Mouse (Mus musculus): ENCODE measurements around the gene Npnt.
A peak's percentile ranks its signal among the peaks of the same experiment; 100 is the strongest.

Npnt gene

DNA sequence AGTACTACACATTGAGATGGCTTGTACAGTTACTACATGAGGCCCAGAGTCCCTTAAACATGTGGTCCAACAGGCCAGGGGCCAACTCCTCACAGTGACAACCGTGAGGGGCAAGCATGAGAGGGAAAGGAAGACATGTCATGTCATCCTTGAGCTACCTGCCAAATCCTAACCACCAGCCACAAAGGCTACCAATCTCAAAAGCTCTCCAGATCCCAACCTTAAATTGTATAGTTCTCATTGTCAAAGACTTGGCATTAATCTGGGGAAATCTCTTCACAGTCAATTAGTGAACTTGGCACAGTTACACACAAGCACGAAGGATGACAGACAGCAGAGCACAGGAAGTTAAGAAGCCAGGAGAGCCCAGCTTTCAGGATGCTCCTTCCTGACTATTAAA, 15.4 kb downstream of the Npnt start:
- DNase-seq = no peak

DNA sequence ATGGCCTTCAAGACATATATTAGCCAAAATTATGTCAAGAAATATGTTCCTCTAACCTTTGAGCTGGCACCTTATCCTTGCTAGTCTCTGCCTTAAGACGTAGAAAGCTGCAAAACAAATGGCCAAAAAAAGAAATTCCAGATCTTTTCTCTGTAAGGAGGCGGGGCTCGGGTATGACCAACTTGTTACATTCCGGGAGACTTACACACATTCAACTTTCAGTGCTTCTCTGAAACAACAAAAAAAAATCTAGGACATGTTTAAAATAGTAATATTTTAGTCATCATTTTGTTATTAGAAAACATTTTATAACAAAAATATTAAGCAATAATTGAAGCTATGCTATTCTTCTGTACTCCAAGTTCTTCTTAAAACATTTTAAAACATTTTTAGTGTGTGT, 18.6 kb downstream of the Npnt start:
- no peak for DNase-seq

DNA sequence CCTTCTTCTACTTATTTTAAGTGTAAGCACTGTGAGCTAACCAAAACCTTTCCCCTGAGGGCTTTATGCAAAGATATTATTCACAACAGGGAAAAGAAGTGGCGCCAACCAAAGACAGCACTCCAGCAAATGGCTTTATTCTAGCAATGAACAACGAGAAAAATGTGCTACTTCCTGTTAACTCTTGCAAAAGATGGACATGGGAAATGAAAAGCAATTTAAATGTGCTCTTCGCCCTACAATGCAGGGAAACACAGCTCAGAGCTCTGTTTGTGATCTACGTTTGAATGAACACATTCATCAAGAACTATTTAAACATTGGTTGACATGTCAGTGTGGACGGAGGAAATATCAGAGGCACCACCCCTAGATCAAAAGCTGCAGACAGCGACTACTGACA, 20.2 kb downstream of the Npnt start:
- DNase-seq = no peak

DNA sequence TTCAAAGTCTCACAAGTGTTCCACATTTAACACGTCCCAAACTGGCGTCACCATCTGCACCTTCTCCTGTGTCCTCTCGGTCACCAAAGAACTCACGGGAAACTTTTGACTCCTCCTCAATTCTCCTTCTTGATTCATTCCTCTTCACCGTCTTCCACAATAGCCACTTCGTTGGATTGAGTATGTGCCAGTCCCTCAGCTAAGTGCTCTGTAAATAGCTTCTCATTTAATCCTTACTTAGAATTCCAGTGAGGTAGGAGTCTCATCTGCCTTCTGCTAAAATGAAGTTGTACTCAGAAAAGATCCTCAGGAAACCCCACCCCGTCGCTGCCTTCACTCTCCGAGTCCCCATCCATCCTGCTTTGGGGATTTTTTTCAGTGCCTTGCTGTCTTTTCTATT, 21.9 kb downstream of the Npnt start:
- DNase-seq = no peak

DNA sequence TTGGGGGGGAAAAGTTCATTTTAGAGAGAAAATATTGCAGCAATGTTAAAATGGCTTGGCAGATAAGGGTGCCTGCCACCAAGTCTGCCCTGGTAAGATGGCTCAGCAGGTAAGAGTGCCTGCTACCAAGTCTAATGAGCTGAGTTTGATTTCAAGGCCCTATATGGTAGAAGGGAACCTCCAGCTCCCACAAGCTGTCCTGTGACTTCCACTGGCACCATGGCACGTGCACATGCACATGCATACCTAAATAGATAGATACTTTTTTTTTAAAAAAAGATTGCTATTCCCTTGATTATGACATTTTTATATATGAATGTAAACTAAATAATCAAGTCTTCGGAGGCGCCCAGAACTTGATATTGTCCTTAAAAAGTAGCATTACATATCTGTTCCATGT, 30.3 kb downstream of the Npnt start:
- DNase-seq = no peak

DNA sequence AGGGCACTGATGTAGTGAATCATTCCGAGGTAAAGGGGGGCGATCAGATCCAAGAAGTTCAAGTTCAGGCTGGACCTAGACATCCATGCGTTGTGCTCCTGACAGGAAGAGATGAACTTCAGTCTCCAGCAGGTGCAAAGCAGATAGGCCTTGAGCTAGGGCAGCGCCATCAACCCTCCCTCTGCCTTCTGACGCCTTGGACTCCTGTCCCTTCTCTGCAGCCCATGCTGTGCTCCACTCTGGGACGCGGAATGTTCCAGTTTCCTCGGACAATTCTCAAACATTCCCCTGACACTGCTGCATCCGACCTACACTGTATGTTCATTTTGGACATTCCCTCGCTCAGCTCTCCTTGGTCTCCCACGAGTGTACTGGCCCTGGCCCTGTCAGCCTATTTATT, 30.9 kb downstream of the Npnt start:
- no peak for DNase-seq

DNA sequence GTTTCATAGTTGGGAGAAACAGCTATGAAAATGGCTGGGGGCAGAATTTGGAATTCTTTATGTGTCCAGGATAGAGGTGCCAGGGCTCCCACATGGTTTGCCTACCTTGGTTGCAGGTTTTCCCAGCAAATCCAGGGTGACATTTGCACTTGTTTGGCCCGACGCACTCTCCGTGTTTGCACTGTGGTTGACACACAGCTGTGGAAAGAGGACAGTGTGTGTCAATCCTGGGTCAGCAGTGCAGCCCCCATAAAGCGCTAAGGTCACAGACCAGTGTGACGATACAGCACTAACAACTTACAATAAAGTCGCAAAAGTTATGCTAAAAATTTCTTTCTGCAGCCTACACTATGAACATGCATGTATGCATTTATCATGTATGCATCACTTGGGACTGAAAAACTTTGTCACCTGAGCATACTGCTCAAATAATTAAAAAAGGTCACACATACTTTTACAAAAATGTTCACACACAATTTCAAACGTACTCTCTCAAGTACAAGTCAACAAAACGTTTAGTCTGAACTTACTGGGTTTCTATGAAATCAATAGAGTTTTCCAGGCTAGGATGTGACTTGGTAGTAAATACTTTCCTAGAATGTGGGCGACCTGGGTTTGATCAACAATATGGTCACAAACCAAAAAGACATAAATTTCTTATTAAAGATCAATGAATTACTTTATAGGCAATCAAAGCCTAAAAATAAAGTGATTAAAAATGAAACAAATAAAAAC, 32.6 kb downstream of the Npnt start:
- no peak for DNase-seq

DNA sequence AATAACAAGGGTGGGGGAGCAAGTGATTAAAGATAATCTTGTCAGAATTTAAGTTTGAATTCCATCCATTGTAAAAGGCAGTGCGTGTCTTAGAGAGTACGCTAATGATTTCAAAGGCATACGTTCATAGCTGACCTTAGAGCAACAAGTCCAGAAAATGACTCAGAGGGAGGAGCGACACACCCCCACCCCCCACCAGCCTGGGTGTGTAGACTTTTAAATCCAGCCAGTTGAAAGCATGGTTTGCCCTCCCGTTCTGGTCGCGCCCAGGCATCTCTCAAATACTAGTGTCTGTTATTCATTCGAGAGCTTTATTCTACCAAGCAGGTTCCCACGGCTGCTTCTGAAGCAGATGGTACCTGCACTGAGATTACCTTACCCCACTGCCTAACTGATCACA, 34.4 kb downstream of the Npnt start:
- no peak for DNase-seq

DNA sequence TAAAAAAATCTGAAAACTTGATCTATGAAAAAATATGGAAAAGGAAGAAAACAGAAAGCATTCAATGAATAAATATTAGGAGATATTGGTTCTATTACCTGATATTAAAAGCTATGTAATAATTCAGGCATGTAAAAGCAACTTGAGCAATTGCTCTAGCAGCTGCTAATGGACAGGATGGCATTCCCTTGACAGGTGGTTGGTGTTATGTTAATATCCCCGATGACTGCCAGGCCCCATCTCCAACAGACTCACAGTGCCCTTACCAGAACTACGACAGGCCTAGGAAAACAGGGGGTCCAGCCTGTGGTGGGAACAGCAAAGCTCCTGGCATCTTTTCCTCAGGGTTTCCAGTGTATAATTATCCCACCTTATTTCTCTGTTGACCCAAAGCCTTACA, 37.7 kb downstream of the Npnt start:
- DNase-seq = no peak

DNA sequence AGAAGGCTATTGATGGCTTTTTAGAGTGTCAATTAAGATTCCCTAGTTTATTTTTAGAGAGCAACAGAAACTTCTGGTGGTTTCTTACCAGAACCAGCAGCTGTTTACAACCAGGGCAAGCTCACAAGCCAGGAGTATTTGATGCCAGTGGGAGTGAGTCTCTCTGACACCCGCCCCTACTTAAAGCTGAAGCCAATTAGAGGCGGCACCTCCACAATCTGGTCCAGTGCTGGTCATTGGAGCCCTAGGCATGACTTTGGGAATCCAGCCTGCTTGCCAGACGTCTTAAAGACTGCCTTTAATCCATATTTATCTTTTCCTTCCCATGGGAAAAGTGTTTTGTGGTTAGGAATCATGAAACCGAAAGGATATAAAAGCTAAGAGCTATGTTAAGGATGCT, 38.4 kb downstream of the Npnt start:
- DNase-seq = no peak

DNA sequence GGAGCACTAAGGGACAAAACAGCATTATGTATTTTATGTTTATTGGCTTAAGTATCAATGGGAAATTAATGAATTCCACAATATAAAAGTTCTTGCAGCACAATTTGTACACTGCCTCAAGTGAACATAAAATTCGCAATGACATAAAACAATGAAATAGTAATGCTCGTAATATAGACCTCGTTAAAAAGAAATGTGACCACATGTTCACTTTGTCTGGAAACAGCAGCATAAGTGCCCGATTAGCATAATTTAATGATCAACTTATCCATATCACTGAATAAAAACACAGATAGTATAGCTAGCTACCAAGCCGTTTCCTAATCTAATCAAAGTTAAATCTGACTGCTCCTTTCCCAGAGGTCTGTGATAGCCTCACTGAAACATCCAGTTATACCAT, 39.4 kb downstream of the Npnt start:
- DNase-seq = no peak

DNA sequence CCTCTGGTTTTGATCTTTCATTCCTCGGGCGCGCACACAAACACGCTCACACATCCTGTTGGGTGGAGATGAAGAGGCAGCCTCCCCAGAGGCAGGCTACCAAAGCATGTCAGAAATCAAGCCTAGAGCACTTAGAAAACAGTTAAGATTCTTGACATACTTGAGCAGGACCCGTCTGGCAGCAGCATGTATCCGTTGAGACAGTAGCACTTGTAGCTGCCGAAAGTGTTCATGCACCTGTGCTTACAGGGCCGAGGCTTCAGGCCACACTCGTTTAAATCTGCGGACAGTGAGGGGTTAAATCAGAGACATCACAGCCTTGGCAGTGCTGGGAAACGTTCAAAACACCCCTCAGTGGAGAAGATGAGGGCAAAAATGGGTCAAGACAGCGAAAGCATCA, 40.4 kb downstream of the Npnt start:
- DNase-seq = no peak

DNA sequence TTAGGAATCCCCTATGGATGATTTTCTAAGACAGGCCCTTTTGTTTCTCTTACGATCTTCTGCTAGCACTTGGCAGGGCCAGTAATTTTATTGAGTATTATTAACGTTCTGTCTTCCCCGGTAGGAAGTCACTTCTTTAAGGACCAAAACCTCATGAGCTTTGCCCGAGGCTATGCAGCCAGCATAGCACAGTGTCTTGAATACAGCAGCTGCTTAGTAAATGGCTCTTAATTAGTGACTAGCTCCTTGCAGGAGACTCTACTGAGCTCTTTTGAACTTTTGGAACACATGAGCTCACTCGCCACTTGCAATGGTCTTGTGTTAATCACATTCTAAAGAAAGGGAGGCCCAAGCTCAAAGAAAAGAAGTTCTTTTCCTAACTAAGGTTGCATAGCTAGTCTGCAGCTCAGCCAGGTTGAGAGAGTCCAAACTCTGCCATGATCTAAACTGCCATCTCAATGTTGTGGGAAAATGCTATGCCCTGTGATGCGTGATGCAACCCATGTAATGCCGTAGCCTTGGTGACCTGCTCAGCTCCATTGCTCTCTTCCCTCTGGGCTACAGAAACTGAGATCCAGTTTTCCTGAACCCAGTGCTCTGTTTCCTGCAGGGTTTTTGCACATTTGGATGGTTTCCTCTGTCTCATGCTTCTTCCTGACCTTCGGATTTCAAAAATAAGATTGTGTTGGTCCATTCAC, 42.4 kb downstream of the Npnt start:
- peak; percentile 49 to 65 for DNase-seq

DNA sequence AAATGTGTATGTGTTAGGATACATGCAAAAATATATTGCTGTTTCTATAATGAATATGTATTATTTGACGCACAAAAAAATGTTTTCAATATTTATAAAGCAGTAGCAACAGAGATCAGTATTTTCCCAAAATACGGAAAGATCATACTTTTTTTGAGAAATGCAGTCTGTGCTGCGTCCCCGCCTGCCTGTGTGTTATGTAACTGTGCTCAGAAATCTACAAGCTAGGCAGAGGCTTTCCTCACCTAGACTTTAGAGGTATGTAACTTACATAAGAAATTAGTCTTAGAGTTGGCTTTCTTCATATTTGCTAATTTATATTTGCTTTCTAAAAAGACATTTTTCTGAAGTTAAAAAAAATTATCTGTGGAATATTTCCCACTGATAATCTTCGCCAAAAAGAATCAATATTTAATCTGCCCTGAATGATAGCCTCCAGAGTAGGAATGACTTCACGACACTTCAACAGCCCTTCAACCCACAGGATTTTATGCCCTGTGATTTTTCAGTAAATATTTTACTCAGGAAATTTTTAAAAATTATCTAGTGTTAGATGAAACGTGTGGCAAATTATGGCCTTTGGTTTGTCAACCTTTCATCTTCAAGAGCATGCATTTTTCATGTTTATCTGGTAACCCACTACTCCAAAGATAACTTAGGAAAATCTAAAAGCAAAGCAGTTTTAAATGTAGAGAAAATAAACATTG, 44.7 kb downstream of the Npnt start:
- no peak for DNase-seq

DNA sequence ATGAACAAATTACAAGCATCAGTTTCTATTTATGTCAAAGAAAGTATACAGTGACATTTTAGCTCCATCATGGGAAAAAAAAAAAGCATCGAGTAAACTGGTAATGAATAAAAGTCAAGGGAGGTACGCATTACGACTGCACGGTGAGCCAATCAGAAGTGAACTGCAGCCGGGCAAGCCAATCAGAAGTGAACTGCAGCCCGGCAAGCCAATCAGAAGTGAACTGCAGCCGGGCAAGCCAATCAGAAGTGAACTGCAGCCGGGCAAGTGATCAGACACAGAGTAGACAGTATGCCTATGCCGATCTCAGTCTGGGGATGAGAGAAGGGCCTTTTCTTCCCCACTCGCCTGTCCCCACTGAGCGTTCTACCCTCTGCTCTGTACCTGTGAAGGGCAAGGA, 46.7 kb downstream of the Npnt start:
- no peak for DNase-seq

DNA sequence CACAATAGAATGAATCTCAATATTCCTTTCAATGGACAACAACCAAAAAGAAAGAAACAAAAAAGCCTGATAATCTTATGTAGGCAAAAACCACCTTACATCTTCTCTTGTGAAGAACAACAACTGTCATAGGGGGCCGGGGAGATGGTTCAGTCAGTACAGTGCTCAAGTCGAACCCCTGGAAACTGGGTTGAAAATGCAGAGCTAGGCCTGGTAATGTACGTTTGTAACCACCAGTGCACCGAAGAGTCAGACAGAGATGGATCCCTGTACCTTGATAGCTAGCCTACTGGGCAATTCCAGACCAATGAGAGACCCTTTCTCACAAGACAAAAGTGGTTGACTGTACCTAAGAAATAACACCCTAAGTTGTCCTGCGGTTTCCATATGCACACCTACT, 47.2 kb downstream of the Npnt start:
- DNase-seq = no peak

DNA sequence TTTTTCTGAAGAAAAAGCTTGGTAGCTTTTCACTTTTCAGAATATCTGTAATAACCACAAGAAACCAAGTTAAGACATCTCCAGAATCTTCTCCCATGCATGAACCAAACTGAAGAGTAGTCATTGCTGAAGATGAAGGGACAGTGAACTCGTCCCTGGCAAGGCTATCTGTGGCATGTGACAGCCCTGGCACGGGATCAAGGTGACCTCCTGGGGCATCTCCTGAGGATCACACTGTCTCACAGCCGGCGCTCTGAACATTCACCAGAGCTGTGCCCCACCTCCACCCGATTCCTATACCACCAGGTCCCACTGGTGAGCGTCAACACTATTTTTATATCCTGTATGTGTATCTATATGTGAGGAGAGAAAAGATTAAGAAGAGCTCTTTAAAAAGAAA, 47.9 kb downstream of the Npnt start:
- peak; percentile 78 to 92 for DNase-seq

DNA sequence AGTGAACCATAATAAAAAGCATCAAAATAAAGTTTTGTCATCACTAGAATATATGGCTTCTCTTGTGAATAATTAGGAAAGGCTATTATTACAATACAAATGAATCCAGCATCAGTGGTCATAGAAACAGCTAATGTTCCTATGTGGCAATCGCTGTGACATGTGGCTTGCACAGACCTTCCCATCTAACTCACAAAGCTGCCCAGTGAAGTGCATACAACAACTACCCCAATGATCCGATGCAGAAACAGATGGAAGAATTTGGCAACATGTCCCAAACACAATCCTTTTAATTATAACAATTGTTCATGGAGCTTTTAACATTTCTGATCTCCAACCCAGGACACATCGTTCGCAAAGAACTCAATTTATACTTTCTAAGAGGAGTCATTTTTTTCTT, 52.2 kb downstream of the Npnt start:
- DNase-seq = no peak

DNA sequence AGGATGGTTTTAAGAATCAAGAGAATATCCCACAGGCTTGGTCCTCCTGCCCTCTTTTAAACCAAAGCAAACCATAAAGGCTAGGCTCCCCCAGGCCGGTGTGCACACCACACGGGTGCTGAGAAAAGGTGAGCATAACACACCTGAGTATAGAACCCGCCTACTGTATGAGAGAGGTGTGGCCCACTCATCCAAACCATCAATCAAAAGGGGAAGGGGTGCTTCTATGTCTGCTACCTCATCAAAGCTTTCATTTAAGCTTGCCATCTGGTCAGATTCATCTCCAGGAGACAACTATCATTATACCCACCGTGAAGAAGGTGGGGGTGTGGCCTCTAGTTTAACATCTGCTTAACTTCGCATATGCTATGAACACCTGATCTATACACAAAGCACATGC, 52.7 kb downstream of the Npnt start:
- no peak for DNase-seq

DNA sequence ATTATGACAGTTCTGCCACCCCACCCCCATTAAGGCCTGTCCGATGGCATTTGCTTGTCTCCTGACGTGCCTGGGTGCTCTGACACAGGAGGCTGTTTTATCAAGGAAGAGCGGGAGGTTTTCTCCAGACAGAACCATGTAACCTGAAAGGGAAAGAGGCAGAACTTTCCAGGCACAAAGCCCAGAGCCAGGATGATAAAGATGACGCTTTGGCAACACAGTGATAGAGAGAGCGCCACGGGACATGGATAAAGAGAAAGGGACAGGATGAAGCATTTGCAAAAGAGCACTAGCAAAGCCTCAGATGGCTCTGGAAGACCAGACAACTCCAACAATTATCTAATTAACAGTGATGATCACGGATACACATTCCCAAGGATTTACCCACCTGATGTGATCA, 56.0 kb downstream of the Npnt start:
- DNase-seq = no peak

DNA sequence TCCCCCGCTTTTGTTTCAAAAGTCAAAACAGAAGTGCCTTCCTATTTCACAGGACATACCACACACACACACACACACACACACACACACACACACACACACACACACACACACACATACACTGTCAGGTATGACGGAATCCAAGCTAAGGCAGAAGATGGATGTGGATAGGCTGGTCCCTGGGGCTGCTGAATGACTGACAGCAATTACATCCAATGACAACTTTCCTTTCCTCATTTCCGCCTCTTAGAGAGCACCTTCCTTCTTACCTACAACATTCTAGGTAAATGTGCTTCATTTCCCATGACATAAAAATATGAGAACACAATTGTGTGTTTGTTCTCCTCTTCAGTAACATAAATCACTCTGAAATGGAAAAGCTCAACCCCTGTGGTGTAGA, 56.4 kb downstream of the Npnt start:
- no peak for DNase-seq

DNA sequence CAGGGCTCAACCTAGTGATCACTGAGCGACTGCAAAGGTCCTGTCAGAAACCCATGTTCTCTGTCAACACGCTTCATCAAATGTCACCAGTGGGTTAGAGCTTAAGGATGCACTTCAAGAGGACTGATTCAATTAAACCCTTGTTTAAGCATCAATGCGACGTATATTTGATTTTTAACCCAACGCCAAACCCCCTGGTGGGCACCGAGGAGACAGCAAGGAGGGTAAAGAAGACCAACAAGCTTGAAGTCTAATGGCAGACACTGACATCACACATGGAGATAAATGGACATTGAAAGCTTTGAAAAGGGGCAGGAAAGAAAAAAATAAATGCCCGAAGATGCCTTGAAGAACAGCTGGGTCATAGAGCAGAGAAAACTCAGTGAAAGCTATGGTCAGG, 57.0 kb downstream of the Npnt start:
- no peak for DNase-seq

DNA sequence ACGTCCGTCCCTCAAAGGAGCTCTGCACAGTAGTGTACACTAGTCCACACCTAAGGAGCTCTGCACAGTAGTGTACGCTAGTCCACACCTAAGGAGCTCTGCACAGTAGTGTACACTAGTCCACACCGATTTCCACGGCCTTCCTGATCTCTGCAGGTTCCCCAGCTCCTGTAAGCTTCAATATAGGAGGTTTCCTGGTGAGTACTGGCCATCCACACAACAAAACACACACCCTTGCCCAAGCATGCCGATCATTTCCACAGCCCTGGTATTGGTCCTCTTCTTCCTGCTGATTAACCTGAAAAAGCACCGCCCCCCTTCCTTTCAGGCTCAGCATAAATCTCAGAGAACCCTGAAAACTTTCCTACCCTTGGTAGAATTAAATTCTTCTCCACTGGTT, 57.6 kb downstream of the Npnt start:
- DNase-seq = no peak

DNA sequence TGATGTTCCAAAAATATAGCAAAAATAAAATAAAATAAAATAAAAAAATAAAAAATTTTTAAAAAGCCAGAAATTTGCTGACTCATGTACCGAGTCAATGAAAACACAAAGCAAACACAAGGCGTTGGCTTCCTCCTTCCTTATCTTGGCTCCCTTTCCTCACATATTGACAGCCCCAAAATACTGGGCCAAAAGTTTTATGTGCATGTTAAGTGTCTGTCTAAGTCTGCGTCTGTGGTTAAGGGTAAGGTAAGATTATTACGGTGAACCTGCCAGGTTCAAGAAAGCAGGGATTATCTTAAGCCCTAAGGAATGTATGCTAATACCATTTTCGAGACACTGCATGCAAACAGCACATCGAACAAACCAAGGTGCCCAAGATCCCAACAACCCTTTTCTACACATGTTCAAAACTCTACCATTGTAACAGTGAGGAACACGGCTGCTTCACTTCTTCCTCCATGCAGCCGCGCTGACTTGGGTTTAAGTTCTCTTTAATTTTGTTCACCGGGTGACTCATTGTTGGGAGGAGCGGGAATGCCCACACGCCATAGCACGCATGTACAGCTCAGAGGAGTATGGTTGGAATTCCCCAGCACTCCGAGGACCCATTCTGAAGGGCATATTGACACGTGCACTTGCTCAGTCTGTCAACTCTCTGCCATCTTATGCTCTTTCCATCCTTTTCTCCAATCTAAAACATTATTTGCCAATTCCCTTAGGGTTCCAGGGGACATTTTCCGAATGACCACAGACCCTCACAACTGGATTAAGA, 62.8 kb downstream of the Npnt start:
- no peak for DNase-seq
